Comparison of ENCODE assay signal across 8 mouse cellular contexts in the genomic region with DNA sequence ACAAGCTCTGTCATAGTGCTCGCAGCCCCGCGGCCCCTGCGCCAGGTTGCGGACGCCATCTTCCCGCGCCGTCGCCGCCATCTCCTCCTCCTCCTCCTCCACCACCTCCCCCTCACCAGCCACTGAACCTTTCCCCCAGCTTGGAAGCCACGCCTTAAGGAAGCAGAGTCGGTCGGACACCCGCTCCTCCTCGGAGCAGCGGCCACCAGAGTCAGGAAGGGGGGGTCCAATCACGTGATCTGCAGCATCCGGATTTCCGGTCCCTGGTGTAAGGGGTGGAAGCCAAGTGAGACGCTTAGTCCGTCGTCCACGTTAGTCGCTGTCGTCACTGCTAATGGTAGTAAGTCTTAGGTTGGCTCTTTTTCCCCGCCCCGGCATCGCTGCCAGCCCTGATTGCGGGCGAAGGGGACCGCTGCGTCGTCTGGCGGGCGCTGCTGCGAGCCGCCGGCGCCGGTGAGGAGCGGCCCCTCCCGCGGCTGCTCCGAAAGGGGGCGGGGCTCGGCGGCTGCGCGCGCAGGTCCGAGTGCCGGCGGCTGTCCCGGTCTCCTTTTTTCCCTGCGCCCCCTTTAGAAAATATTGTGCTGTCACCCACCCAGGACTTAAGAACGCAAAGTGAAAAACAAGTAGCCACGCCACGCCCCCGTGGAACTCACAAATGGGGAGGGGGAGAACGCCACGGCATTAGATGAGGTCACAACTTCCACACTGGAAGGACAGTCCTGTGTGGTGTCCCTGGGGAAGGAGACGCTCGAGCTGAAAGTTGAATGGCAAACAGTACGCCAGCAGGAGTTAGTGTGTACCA. TPM values are rescaled to one million over a fixed set of nuclear protein-coding genes. Genes with fewer than 3 reads are reported as not detected.
DNase-seq lines count a peak whose midpoint lies in the region; ATAC-seq and TF ChIP-seq lines count a peak whose summit lies in the region.

TSS of gene Rchy1 (minus strand) at position 430 of the 802 bp plus-strand sequence.

- H3K36me3 ChIP-seq in forebrain, embryonic 10.5 days (replicated peaks) = peaks cover 3% of the 10 kb centered on the region; the same call in 1 of the 2 replicates
- no peaks in the 10 kb centered on the region for H3K36me3 ChIP-seq in heart, embryonic 15.5 days
- H3K36me3 ChIP-seq in liver, embryonic 14.5 days (replicated peaks; ENCODE audit: control insufficient read depth, insufficient read depth, low read depth) = peaks cover 2% of the 10 kb centered on the region; the same call in 1 of the 2 replicates
- H3K36me3 ChIP-seq in neural tube, embryonic 11.5 days (ENCODE audit: control insufficient read depth, insufficient read depth, low read length) = no peaks in the 10 kb centered on the region
- no peaks in the 10 kb centered on the region for H3K36me3 ChIP-seq in stomach, postnatal 0 days (ENCODE audit: control insufficient read depth, insufficient read depth, low read length)

- TF ChIP-seq EP300 in liver, embryonic 14.5 days (IDR thresholded peaks at IDR 0.05; ENCODE audit: low read depth) = peak; percentile 40; the same call in 1 of the 2 replicates
- TF ChIP-seq EP300 in stomach, postnatal 0 days (optimal IDR thresholded peaks at IDR 0.05) = peak; percentile 52

- peaks cover 28% of the 10 kb centered on the region for H3K4me1 ChIP-seq in forebrain, embryonic 10.5 days
- peaks cover 30% of the 10 kb centered on the region for H3K4me1 ChIP-seq in heart, embryonic 15.5 days (replicated peaks)
- H3K4me1 ChIP-seq in liver, embryonic 14.5 days (replicated peaks; ENCODE audit: control insufficient read depth in 2 of 2, insufficient read depth in 2 of 2, low read length in 1 of 2) = peaks cover 27% of the 10 kb centered on the region in 2 experiments
- peaks cover 3% of the 10 kb centered on the region; the same call in 1 of the 2 replicates for H3K4me1 ChIP-seq in neural tube, embryonic 11.5 days (ENCODE audit: control insufficient read depth, insufficient read depth, low read length)
- H3K4me1 ChIP-seq in stomach, postnatal 0 days (replicated peaks; ENCODE audit: control insufficient read depth, insufficient read depth) = peaks cover 7% of the 10 kb centered on the region

- peak; percentile 92 for DNase-seq in CD8-positive naive resting alpha-beta T cell, adult 2 months (ENCODE audit: low read depth in 2 of 2, low spot score in 2 of 2)
- peak; percentile 86 for DNase-seq in c-Kit-positive CD71-negative TER-119-negative erythroid progenitor cells, embryonic 14.5 days (ENCODE audit: low read depth)
- peak; percentile 96 for DNase-seq in forebrain, embryonic 10.5 days (ENCODE audit: extremely low spot score, low spot score)
- peak; percentile 98 to 99 for DNase-seq in kidney, postnatal 25 days
- peak; percentile 91 to 93 (median 92) for DNase-seq in liver, embryonic 14.5 days (ENCODE audit: low read depth in 3 of 3, low spot score in 3 of 3)
- peak; percentile 94 for DNase-seq in neural tube, embryonic 11.5 days (ENCODE audit: low spot score)
- peak; percentile 96 for DNase-seq in stomach, postnatal 0 days (ENCODE audit: low spot score)

- H3K4me3 ChIP-seq in forebrain, embryonic 10.5 days = peak within 1 kb of the TSS; percentile 80
- H3K4me3 ChIP-seq in heart, embryonic 15.5 days = peak within 1 kb of the TSS; percentile 74
- H3K4me3 ChIP-seq in liver, embryonic 14.5 days (ENCODE audit: insufficient read depth in 1 of 2, low read depth in 2 of 2, low read length in 2 of 2) = peak within 1 kb of the TSS; percentile 80 to 90
- H3K4me3 ChIP-seq in neural tube, embryonic 11.5 days (ENCODE audit: low read depth, low read length) = peak within 1 kb of the TSS; percentile 50
- H3K4me3 ChIP-seq in stomach, postnatal 0 days (ENCODE audit: low read depth, low read length) = peak within 1 kb of the TSS; percentile 74

- ATAC-seq in heart, embryonic 15.5 days (replicated peaks; ENCODE audit: insufficient number of reproducible peaks, insufficient read depth, low FRiP score, low read depth) = peak; percentile 95
- peak; percentile 94 for ATAC-seq in liver, embryonic 14.5 days (ENCODE audit: insufficient read depth)
- ATAC-seq in neural tube, embryonic 11.5 days (ENCODE audit: insufficient read depth, low FRiP score, low TSS enrichment) = peak; percentile 98
- ATAC-seq in stomach, postnatal 0 days (ENCODE audit: low FRiP score, low TSS enrichment) = peak; percentile 96

- TF ChIP-seq CTCF in liver, embryonic 14.5 days (IDR thresholded peaks at IDR 0.05; ENCODE audit: low read depth) = 0 out of 2 replicates have a peak, but pooled peaks have one; percentile 17
- TF ChIP-seq CTCF in stomach, postnatal 0 days (IDR thresholded peaks at IDR 0.05; ENCODE audit: low read depth) = peak; percentile 51

- under 1% methylated on average over 65 of the region's 65 CpGs for WGBS in forebrain, embryonic 10.5 days
- under 1% methylated on average over 65 of the region's 65 CpGs for WGBS in heart, embryonic 15.5 days
- 0% methylated on average over 65 of the region's 65 CpGs for WGBS in liver, embryonic 14.5 days (ENCODE audit: insufficient replicate concordance)
- under 1% methylated on average over 65 of the region's 65 CpGs for WGBS in neural tube, embryonic 11.5 days
- WGBS in stomach, postnatal 0 days = 1% methylated on average over 64 of the region's 65 CpGs

- peak within 1 kb of the TSS; percentile 74 for H3K9ac ChIP-seq in heart, embryonic 15.5 days
- H3K9ac ChIP-seq in liver, embryonic 14.5 days (replicated peaks) = peak within 1 kb of the TSS; percentile 93
- peak within 1 kb of the TSS; percentile 63 for H3K9ac ChIP-seq in neural tube, embryonic 11.5 days (ENCODE audit: low read length)
- H3K9ac ChIP-seq in stomach, postnatal 0 days (ENCODE audit: low read length) = peak within 1 kb of the TSS; percentile 87

- H3K4me2 ChIP-seq in heart, embryonic 15.5 days = peak within 1 kb of the TSS; percentile 65
- H3K4me2 ChIP-seq in liver, embryonic 14.5 days (ENCODE audit: low read depth) = peak within 1 kb of the TSS; percentile 96
- peak within 1 kb of the TSS; percentile 53 for H3K4me2 ChIP-seq in neural tube, embryonic 11.5 days (ENCODE audit: low read depth)
- H3K4me2 ChIP-seq in stomach, postnatal 0 days (replicated peaks; ENCODE audit: low read depth) = peak within 1 kb of the TSS; percentile 63

- H3K9me3 ChIP-seq in forebrain, embryonic 10.5 days = no peaks in the 10 kb centered on the region
- H3K9me3 ChIP-seq in heart, embryonic 15.5 days (replicated peaks) = no peaks in the 10 kb centered on the region
- H3K9me3 ChIP-seq in liver, embryonic 14.5 days (ENCODE audit: control insufficient read depth, low read length) = no peaks in the 10 kb centered on the region
- H3K9me3 ChIP-seq in neural tube, embryonic 11.5 days (ENCODE audit: control insufficient read depth, low read length) = no peaks in the 10 kb centered on the region
- H3K9me3 ChIP-seq in stomach, postnatal 0 days (ENCODE audit: control insufficient read depth, low read length) = no peaks in the 10 kb centered on the region

- no peaks in the 10 kb centered on the region for H3K27me3 ChIP-seq in forebrain, embryonic 10.5 days (ENCODE audit: poor library complexity, severe bottlenecking)
- H3K27me3 ChIP-seq in heart, embryonic 15.5 days = no peaks in the 10 kb centered on the region
- H3K27me3 ChIP-seq in liver, embryonic 14.5 days (ENCODE audit: control insufficient read depth, insufficient read depth, low read length) = no peaks in the 10 kb centered on the region
- H3K27me3 ChIP-seq in neural tube, embryonic 11.5 days (ENCODE audit: control insufficient read depth, insufficient read depth, low read length) = no peaks in the 10 kb centered on the region
- H3K27me3 ChIP-seq in stomach, postnatal 0 days (ENCODE audit: control insufficient read depth, insufficient read depth, low read length) = no peaks in the 10 kb centered on the region

- H3K27ac ChIP-seq in forebrain, embryonic 10.5 days = peak within 1 kb of the TSS; percentile 96
- H3K27ac ChIP-seq in heart, embryonic 15.5 days = peak within 1 kb of the TSS; percentile 99
- peak within 1 kb of the TSS; percentile 91 for H3K27ac ChIP-seq in liver, embryonic 14.5 days
- H3K27ac ChIP-seq in neural tube, embryonic 11.5 days (ENCODE audit: low read depth, low read length) = peak within 1 kb of the TSS; percentile 96
- peak within 1 kb of the TSS; percentile 99 for H3K27ac ChIP-seq in stomach, postnatal 0 days (replicated peaks)

RNA-seq across cellular contexts. Expression of gene Rchy1, which starts in this region (rescaled TPM):
- 59.7 and 59.9 TPM in 2 replicates for polyA plus RNA-seq in forebrain, embryonic 10.5 days (2016; fragmentation: Nextera tagmentation; extraction: Ambion mirVana)
- 57.7 and 63.1 TPM in 2 replicates for polyA plus RNA-seq in heart, embryonic 15.5 days (2015; fragmentation: Nextera tagmentation; extraction: Ambion mirVana)
- 20.1 and 20.9 TPM in 2 replicates for polyA plus RNA-seq in liver, embryonic 14.5 days (2012; rRNA removed)
- 15.1 and 15.6 TPM in 2 replicates for polyA plus RNA-seq in liver, embryonic 14.5 days (2014; fragmentation: Nextera tagmentation; extraction: Ambion mirVana)
- 44.8 and 50.4 TPM in 2 replicates for polyA plus RNA-seq in neural tube, embryonic 11.5 days (2014; fragmentation: Nextera tagmentation; extraction: Ambion mirVana)
- polyA plus RNA-seq in stomach, postnatal 0 days (2015; fragmentation: Nextera tagmentation; extraction: Ambion mirVana) = 65.7 and 73.2 TPM in 2 replicates

Comparison
In these comparisons a context has a peak if more than half of its experiments do, and no peak if none do; other contexts are left out.
1. Peak in every context shown above with its lines: DNase-seq, ATAC-seq, H3K4me3 ChIP-seq and H3K27ac ChIP-seq.